Mouse (Mus musculus) heart, postnatal 0 days (tissue): ENCODE data around the gene Grb2.

ENCODE experiments used
- CTCF ChIP-seq: IDR thresholded peaks from 2 replicates; pipeline ENCODE4 v1.5.1; 2016; ENCODE audit warnings: antibody characterized with exemption, control low read depth, low read depth
- EP300 ChIP-seq: IDR thresholded peaks from 2 replicates; pipeline ENCODE4 v1.6.1; 2016; ENCODE audit warnings: antibody characterized with exemption, low read depth

DNA sequence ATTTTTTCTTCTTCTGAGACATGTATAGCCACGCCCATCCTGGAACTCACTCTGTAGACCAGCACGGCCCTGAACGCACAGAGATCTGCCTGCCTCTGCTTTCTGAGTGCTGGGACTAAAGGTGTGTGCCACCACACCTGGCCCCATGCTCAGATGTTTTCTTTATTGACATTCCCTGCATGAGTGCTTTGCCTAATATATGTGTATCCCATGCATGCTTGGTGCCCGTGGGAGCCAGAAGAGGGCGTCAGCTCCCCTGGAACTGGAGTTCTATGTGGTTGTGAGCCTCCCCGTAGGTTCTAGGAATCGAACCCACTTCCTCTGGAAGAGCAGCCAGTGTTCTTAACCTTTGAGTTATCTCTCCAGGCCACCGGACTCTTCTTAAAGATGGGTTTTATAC is 73.4 kb downstream of the Grb2 start:
- TF ChIP-seq EP300: no peak
- TF ChIP-seq CTCF: no peak
